Mouse (Mus musculus): Measurements from ENCODE around the gene Olfr979. TPM values are rescaled to one million over a fixed set of nuclear protein-coding genes. Genes with fewer than 3 reads are reported as not detected.
"Not testable (repeated sequence)": the region's sequence is repeated elsewhere in the genome, so short reads cannot be mapped to it uniquely, and the experiment has no call there.

The Olfr979 gene
- not detected in 2 replicates for polyA plus RNA-seq (2012)

GRCm38 (mm10) chr9:40003365-40003764 is at the start of gene Olfr979:
Olfr979 (minus strand) TSS chr9:40003465.
- no peak for TF ChIP-seq GATA1 (IDR thresholded peaks at IDR 0.05; ENCODE audit: low read length)

GRCm38 (mm10) chr9:40050138-40050537 is 46.9 kb upstream of the Olfr979 start:
- TF ChIP-seq GATA1 (IDR thresholded peaks at IDR 0.05; ENCODE audit: low read length), result no peak

- TF ChIP-seq GATA1 (IDR thresholded peaks at IDR 0.05; ENCODE audit: low read length), result no peak
Measured at GRCm38 (mm10) chr9:40021164-40021563, 17.9 kb upstream of the Olfr979 start, which contains the start of gene Olfr981. Olfr981 (plus strand) TSS chr9:40021464.

- no peak for TF ChIP-seq GATA1 (IDR thresholded peaks at IDR 0.05; ENCODE audit: low read length)
Measured at GRCm38 (mm10) chr9:40009482-40009881, 6.2 kb upstream of the Olfr979 start, which contains the start of gene Olfr980. Olfr980 (minus strand) TSS chr9:40009582.

GRCm38 (mm10) chr9:39991813-39992212 is 11.5 kb downstream of the Olfr979 start, which contains the start of gene Olfr978:
Olfr978 (plus strand) TSS chr9:39992113.
- TF ChIP-seq GATA1 (IDR thresholded peaks at IDR 0.05; ENCODE audit: low read length), result no peak

- TF ChIP-seq GATA1 (IDR thresholded peaks at IDR 0.05; ENCODE audit: low read length), result not testable (repeated sequence)
Measured at GRCm38 (mm10) chr9:39961033-39961432, 42.2 kb downstream of the Olfr979 start, which contains the start of gene Olfr976. Olfr976 (minus strand) TSS chr9:39961133.

- TF ChIP-seq GATA1 (IDR thresholded peaks at IDR 0.05; ENCODE audit: low read length), result no peak
Measured at GRCm38 (mm10) chr9:39951946-39952345, 51.3 kb downstream of the Olfr979 start, which contains the start of gene Olfr975. Olfr975 (minus strand) TSS chr9:39952046.

Other genes starting within 250 kb of the Olfr979 start
- not detected in 2 replicates for gene Olfr968, start 220.2 kb downstream of the Olfr979 start, polyA plus RNA-seq (2012)
- gene Olfr969, start 212.5 kb downstream of the Olfr979 start, polyA plus RNA-seq (2012), result not detected in 2 replicates
- gene Olfr970, start 194.6 kb downstream of the Olfr979 start, polyA plus RNA-seq (2012), result not detected in 2 replicates
- gene Olfr971, start 166.6 kb downstream of the Olfr979 start, polyA plus RNA-seq (2012), result not detected in 2 replicates
- gene Olfr972, start 137.0 kb downstream of the Olfr979 start, polyA plus RNA-seq (2012), result not detected in 2 replicates
- not detected in 2 replicates for gene Olfr229, start 96.1 kb downstream of the Olfr979 start, polyA plus RNA-seq (2012)
- gene Olfr974, start 66.0 kb downstream of the Olfr979 start, polyA plus RNA-seq (2012), result not detected in 2 replicates
- not detected in 2 replicates for gene Olfr975, start 51.4 kb downstream of the Olfr979 start, polyA plus RNA-seq (2012)
- gene Olfr976, start 42.3 kb downstream of the Olfr979 start, polyA plus RNA-seq (2012), result not detected in 2 replicates
- gene Olfr978, start 11.4 kb downstream of the Olfr979 start, polyA plus RNA-seq (2012), result not detected in 2 replicates
- gene Olfr980, start 6.1 kb upstream of the Olfr979 start, polyA plus RNA-seq (2012), result not detected in 2 replicates
- gene Olfr981, start 18.0 kb upstream of the Olfr979 start, polyA plus RNA-seq (2012), result not detected in 2 replicates
- gene Olfr982, start 70.4 kb upstream of the Olfr979 start, polyA plus RNA-seq (2012), result not detected in 2 replicates
- not detected in 2 replicates for gene Olfr983, start 90.1 kb upstream of the Olfr979 start, polyA plus RNA-seq (2012)
- not detected in 2 replicates for gene Olfr984, start 110.7 kb upstream of the Olfr979 start, polyA plus RNA-seq (2012)
- gene Olfr985, start 126.7 kb upstream of the Olfr979 start, polyA plus RNA-seq (2012), result not detected in 2 replicates
- not detected in 2 replicates for gene Tmem225, start 144.7 kb upstream of the Olfr979 start, polyA plus RNA-seq (2012)
- not detected in 2 replicates for gene Olfr986, start 177.5 kb upstream of the Olfr979 start, polyA plus RNA-seq (2012)
- gene Zfp202, start 188.9 kb upstream of the Olfr979 start, polyA plus RNA-seq (2012), result 0.55 and 0.66 TPM in 2 replicates

Data from G1E-ER4 (cell line).